Mouse (Mus musculus) limb, embryonic 13.5 days (tissue): ENCODE measurements at regions not wholly inside any gene's neighbourhood (a gene's known extent, or its start where the extent isn't known, plus 50 kb on each side); places are given as distances from the start of the nearest gene placed in this dataset.
A peak's percentile ranks its signal among the peaks of the same experiment; 100 is the strongest.

Experiments used
- ATAC-seq: fragments of 200-750 bp; cut with Nextera tagmentation; 2 replicates; pipeline ENCODE4 v1.8.0; 2017; ENCODE audit warnings: low read depth, moderate number of reproducible peaks, moderate TSS enrichment; ENCODE audit not compliant: low FRiP score
- H3K27ac ChIP-seq: fragments of 300-500 bp; sonication (generic); 2 replicates; pipeline ENCODE4 v1.5.1; 2015; ENCODE audit warnings: inconsistent platforms, mild to moderate bottlenecking, moderate library complexity
- H3K27me3 ChIP-seq: fragments of 300-500 bp; sonication (generic); 2 replicates; pipeline ENCODE4 v1.6.1; 2015; ENCODE audit warnings: mild to moderate bottlenecking, inconsistent platforms
- H3K36me3 ChIP-seq: fragments of 300-500 bp; sonication (generic); 2 replicates; pipeline ENCODE4 v1.6.1; 2015; ENCODE audit warnings: inconsistent platforms, mild to moderate bottlenecking, moderate library complexity
- H3K4me1 ChIP-seq: fragments of 300-500 bp; sonication (generic); 2 replicates; pipeline ENCODE4 v1.6.1; 2015; ENCODE audit warnings: inconsistent platforms
- H3K4me2 ChIP-seq: fragments of 300-500 bp; sonication (generic); replicated peaks from 2 replicates; pipeline ENCODE4 v1.6.1; 2015; ENCODE audit warnings: inconsistent platforms, mild to moderate bottlenecking, moderate library complexity
- H3K4me3 ChIP-seq: fragments of 300-500 bp; sonication (generic); 2 replicates; pipeline ENCODE4 v1.5.1; 2015; ENCODE audit warnings: moderate library complexity, mild to moderate bottlenecking, inconsistent platforms
- H3K9ac ChIP-seq: fragments of 300-500 bp; sonication (generic); 2 replicates; pipeline ENCODE4 v1.6.1; 2015; ENCODE audit warnings: mild to moderate bottlenecking, inconsistent platforms
- H3K9me3 ChIP-seq: fragments of 300-500 bp; sonication (generic); 2 replicates; pipeline ENCODE4 v1.6.1; 2016; ENCODE audit warnings: inconsistent platforms
- WGBS: fragments of 180-500 bp; shearing (Covaris S2); methylation state at CpG from one replicate; pipeline ENCODE4 v1.1.7; 2015; 5-methylcytosine and 5-hydroxymethylcytosine counted together

- no peak for ATAC-seq
- WGBS = 81% methylated on average over 5 of the region's 5 CpGs
Observed at GRCm38 (mm10) chr4:82062726-82063125, 620.1 kb upstream of the Mpdz start.

GRCm38 (mm10) chr4:82056671-82057070 lies 614.1 kb upstream of the Mpdz start:
- WGBS = 100% methylated on average over 1 of the region's 1 CpGs
- Histone ChIP-seq H3K4me3 (no peak overlapping the region), H3K4me2 (no peak overlapping the region), H3K36me3 (no peaks in the 10 kb centered on the region), H3K27ac (no peak overlapping the region), H3K9me3 (no peaks in the 10 kb centered on the region), H3K27me3 (no peaks in the 10 kb centered on the region), H3K9ac (no peak overlapping the region), H3K4me1 (no peaks in the 10 kb centered on the region)
- ATAC-seq = no peak

More at GRCm38 (mm10) chr4:82062726-82063125, 620.1 kb upstream of the Mpdz start:
- Histone ChIP-seq H3K4me1 (peaks cover 22% of the 10 kb centered on the region), H3K4me2 (no peak overlapping the region), H3K9me3 (no peaks in the 10 kb centered on the region), H3K27ac (no peak overlapping the region), H3K27me3 (no peaks in the 10 kb centered on the region), H3K4me3 (no peak overlapping the region), H3K36me3 (no peaks in the 10 kb centered on the region), H3K9ac (no peak overlapping the region)

- Histone ChIP-seq H3K9ac (no peak overlapping the region), H3K27me3 (no peaks in the 10 kb centered on the region), H3K4me3 (no peak overlapping the region), H3K9me3 (no peaks in the 10 kb centered on the region), H3K27ac (no peak overlapping the region), H3K4me1 (no peaks in the 10 kb centered on the region), H3K36me3 (no peaks in the 10 kb centered on the region), H3K4me2 (no peak overlapping the region)
- no peak for ATAC-seq
- WGBS = 83% methylated on average over 2 of the region's 2 CpGs
Observed at GRCm38 (mm10) chr4:82048171-82048570, 605.6 kb upstream of the Mpdz start.

GRCm38 (mm10) chr4:82037473-82037872 lies 594.9 kb upstream of the Mpdz start:
- H3K36me3 ChIP-seq = no peaks in the 10 kb centered on the region
- H3K27me3 ChIP-seq = no peaks in the 10 kb centered on the region
- no peak overlapping the region for H3K27ac ChIP-seq
- no peak for ATAC-seq
- no peaks in the 10 kb centered on the region for H3K9me3 ChIP-seq
- H3K9ac ChIP-seq = no peak overlapping the region
- peaks cover 14% of the 10 kb centered on the region for H3K4me1 ChIP-seq
- no peak overlapping the region for H3K4me2 ChIP-seq
- no peak overlapping the region for H3K4me3 ChIP-seq
- 89% methylated on average over 1 of the region's 1 CpGs for WGBS

- no peaks in the 10 kb centered on the region for H3K9me3 ChIP-seq
- H3K4me3 ChIP-seq = no peak overlapping the region
- no peak overlapping the region for H3K27ac ChIP-seq
- WGBS = 40% methylated on average over 3 of the region's 3 CpGs
- no peak overlapping the region for H3K9ac ChIP-seq
- H3K27me3 ChIP-seq = no peaks in the 10 kb centered on the region
- H3K4me2 ChIP-seq = no peak overlapping the region
- ATAC-seq = peak; percentile 51
- peaks cover 14% of the 10 kb centered on the region for H3K4me1 ChIP-seq
- no peaks in the 10 kb centered on the region for H3K36me3 ChIP-seq
Observed at GRCm38 (mm10) chr4:82035074-82035703, 592.6 kb upstream of the Mpdz start.

- H3K36me3 ChIP-seq = no peaks in the 10 kb centered on the region
- no peak overlapping the region for H3K4me3 ChIP-seq
- H3K4me1 ChIP-seq = peaks cover 5% of the 10 kb centered on the region; the same call in 1 of the 2 replicates
- H3K9me3 ChIP-seq = no peaks in the 10 kb centered on the region
- no peak overlapping the region for H3K27ac ChIP-seq
- H3K27me3 ChIP-seq = no peaks in the 10 kb centered on the region
- 75% methylated on average over 9 of the region's 9 CpGs for WGBS
- H3K9ac ChIP-seq = no peak overlapping the region
- no peak overlapping the region for H3K4me2 ChIP-seq
- no peak for ATAC-seq
Observed at GRCm38 (mm10) chr4:82029237-82029636, 586.6 kb upstream of the Mpdz start.

GRCm38 (mm10) chr4:82027447-82027881 lies 584.8 kb upstream of the Mpdz start:
- no peaks in the 10 kb centered on the region for H3K27me3 ChIP-seq
- ATAC-seq = no peak
- 48% methylated on average over 9 of the region's 9 CpGs for whole genome bisulfite sequencing
- no peaks in the 10 kb centered on the region for H3K9me3 ChIP-seq
- H3K36me3 ChIP-seq = no peaks in the 10 kb centered on the region
- H3K27ac ChIP-seq = no peak overlapping the region
- no peak overlapping the region for H3K4me3 ChIP-seq
- peak overlapping the region; percentile 17 for H3K4me2 ChIP-seq
- H3K9ac ChIP-seq = no peak overlapping the region
- H3K4me1 ChIP-seq = peaks cover 5% of the 10 kb centered on the region; the same call in 1 of the 2 replicates

GRCm38 (mm10) chr4:82001406-82001732 lies 558.8 kb upstream of the Mpdz start:
- H3K36me3 ChIP-seq = no peaks in the 10 kb centered on the region
- H3K27ac ChIP-seq = peak overlapping the region; percentile 92
- no peaks in the 10 kb centered on the region for H3K9me3 ChIP-seq
- peaks cover 32% of the 10 kb centered on the region for H3K4me1 ChIP-seq
- no peak overlapping the region for H3K9ac ChIP-seq
- ATAC-seq = peak; percentile 57
- no peak overlapping the region; the same call in 1 of the 2 replicates for H3K4me2 ChIP-seq
- 35% methylated on average over 6 of the region's 6 CpGs for WGBS
- no peak overlapping the region for H3K4me3 ChIP-seq
- no peaks in the 10 kb centered on the region for H3K27me3 ChIP-seq

- no peak overlapping the region for H3K9ac ChIP-seq
- peak overlapping the region; percentile 92 for H3K27ac ChIP-seq
- 52% methylated on average over 19 of the region's 19 CpGs for WGBS
- H3K4me1 ChIP-seq = peaks cover 32% of the 10 kb centered on the region
- no peaks in the 10 kb centered on the region for H3K9me3 ChIP-seq
- peak overlapping the region; percentile 25; the same call in 1 of the 2 replicates for H3K4me2 ChIP-seq
- H3K36me3 ChIP-seq = no peaks in the 10 kb centered on the region
- no peaks in the 10 kb centered on the region for H3K27me3 ChIP-seq
- no peak overlapping the region for H3K4me3 ChIP-seq
- peak; percentile 94 for ATAC-seq
Observed at GRCm38 (mm10) chr4:82000590-82001405, 558.2 kb upstream of the Mpdz start.

GRCm38 (mm10) chr4:81999654-82000314 lies 557.2 kb upstream of the Mpdz start:
- Histone ChIP-seq H3K9me3 (no peaks in the 10 kb centered on the region), H3K4me1 (peaks cover 32% of the 10 kb centered on the region), H3K36me3 (no peaks in the 10 kb centered on the region), H3K27ac (peak overlapping the region; percentile 92), H3K27me3 (no peaks in the 10 kb centered on the region), H3K9ac (no peak overlapping the region), H3K4me3 (no peak overlapping the region), H3K4me2 (0 out of 2 replicates have a peak overlapping the region, but pooled peaks have one; percentile 14)
- peak; percentile 57 for ATAC-seq
- 22% methylated on average over 11 of the region's 11 CpGs for WGBS

- no peaks in the 10 kb centered on the region for H3K27me3 ChIP-seq
- no peaks in the 10 kb centered on the region for H3K36me3 ChIP-seq
- no peaks in the 10 kb centered on the region for H3K9me3 ChIP-seq
- H3K4me1 ChIP-seq = peaks cover 32% of the 10 kb centered on the region
- peak overlapping the region; percentile 92; the same call in 1 of the 2 replicates for H3K27ac ChIP-seq
- no peak overlapping the region for H3K4me2 ChIP-seq
- H3K4me3 ChIP-seq = no peak overlapping the region
- WGBS = 81% methylated on average over 3 of the region's 3 CpGs
- no peak overlapping the region for H3K9ac ChIP-seq
- no peak for ATAC-seq
Observed at GRCm38 (mm10) chr4:81999093-81999492, 556.5 kb upstream of the Mpdz start.

GRCm38 (mm10) chr4:81996445-81996844 lies 553.8 kb upstream of the Mpdz start:
- Histone ChIP-seq H3K4me1 (peaks cover 24% of the 10 kb centered on the region), H3K27ac (no peak overlapping the region), H3K9me3 (no peaks in the 10 kb centered on the region), H3K4me3 (no peak overlapping the region), H3K27me3 (no peaks in the 10 kb centered on the region), H3K9ac (no peak overlapping the region), H3K36me3 (no peaks in the 10 kb centered on the region), H3K4me2 (no peak overlapping the region)
- WGBS = 73% methylated on average over 3 of the region's 3 CpGs
- no peak for ATAC-seq
